Mouse (Mus musculus): ENCODE measurements at regions not wholly inside any gene's neighbourhood (a gene's known extent, or its start where the extent isn't known, plus 50 kb on each side); places are given as distances from the start of the nearest gene placed in this dataset.

GRCm38 (mm10) chr8:10747150-10747549 lies 261.1 kb downstream of the Irs2 start:
- ATAC-seq (ENCODE audit: insufficient read depth) (no peak), DNase-seq (ENCODE audit: low read depth in 3 of 3, low spot score in 3 of 3) (no peak)
- H3K27ac ChIP-seq = no peak overlapping the region
- H3K4me1 ChIP-seq (replicated peaks; ENCODE audit: control insufficient read depth in 2 of 2, insufficient read depth in 2 of 2, low read length in 1 of 2) = no peaks in the 10 kb centered on the region
- no peaks in the 10 kb centered on the region for H3K36me3 ChIP-seq (replicated peaks; ENCODE audit: control insufficient read depth, insufficient read depth, low read depth)
- no peaks in the 10 kb centered on the region for H3K27me3 ChIP-seq (ENCODE audit: control insufficient read depth, insufficient read depth, low read length)
- no peak overlapping the region for H3K9ac ChIP-seq (replicated peaks)
- no peak overlapping the region for H3K4me2 ChIP-seq (ENCODE audit: low read depth)
- H3K9me3 ChIP-seq (ENCODE audit: control insufficient read depth, low read length) = no peaks in the 10 kb centered on the region
- TF ChIP-seq CTCF (IDR thresholded peaks at IDR 0.05; ENCODE audit: low read depth) (no peak), EP300 (IDR thresholded peaks at IDR 0.05; ENCODE audit: low read depth) (no peak)
- 50% methylated on average over 2 of the region's 2 CpGs for WGBS (ENCODE audit: insufficient replicate concordance)
- no peak overlapping the region for H3K4me3 ChIP-seq (ENCODE audit: insufficient read depth in 1 of 2, low read depth in 2 of 2, low read length in 2 of 2)

GRCm38 (mm10) chr8:10743241-10743640 lies 265.0 kb downstream of the Irs2 start:
- Histone ChIP-seq H3K27me3 (ENCODE audit: control insufficient read depth, insufficient read depth, low read length) (no peaks in the 10 kb centered on the region), H3K4me3 (ENCODE audit: insufficient read depth in 1 of 2, low read depth in 2 of 2, low read length in 2 of 2) (no peak overlapping the region), H3K4me1 (replicated peaks; ENCODE audit: control insufficient read depth in 2 of 2, insufficient read depth in 2 of 2, low read length in 1 of 2) (no peaks in the 10 kb centered on the region), H3K9me3 (ENCODE audit: control insufficient read depth, low read length) (no peaks in the 10 kb centered on the region), H3K9ac (replicated peaks) (no peak overlapping the region), H3K4me2 (ENCODE audit: low read depth) (no peak overlapping the region), H3K36me3 (replicated peaks; ENCODE audit: control insufficient read depth, insufficient read depth, low read depth) (no peaks in the 10 kb centered on the region), H3K27ac (no peak overlapping the region)
- WGBS (ENCODE audit: insufficient replicate concordance) = 63% methylated on average over 6 of the region's 6 CpGs
- ATAC-seq (ENCODE audit: insufficient read depth) (no peak), DNase-seq (ENCODE audit: low read depth in 3 of 3, low spot score in 3 of 3) (no peak)
- TF ChIP-seq EP300 (IDR thresholded peaks at IDR 0.05; ENCODE audit: low read depth) (no peak), CTCF (IDR thresholded peaks at IDR 0.05; ENCODE audit: low read depth) (no peak)

DNA sequence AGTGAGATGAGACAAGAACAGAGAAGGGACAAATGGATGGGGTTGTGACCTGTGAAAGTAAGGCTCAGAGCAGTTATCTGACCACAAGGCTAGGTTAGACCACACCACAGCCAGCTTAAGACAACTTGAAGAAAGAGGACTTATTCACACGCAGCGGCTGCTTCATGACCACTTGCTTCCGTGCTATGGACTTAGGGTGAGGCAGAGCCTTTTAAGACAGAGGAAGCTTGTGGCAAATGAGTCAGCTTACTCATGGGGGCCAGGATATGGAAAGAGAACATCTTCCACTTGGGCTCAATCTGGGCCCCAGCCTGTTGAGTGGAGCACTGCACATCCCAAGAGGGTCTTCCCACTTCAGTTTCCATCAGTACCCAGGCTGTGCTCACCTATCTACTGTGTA lies 267.4 kb downstream of the Irs2 start:
- no peak overlapping the region for H3K4me3 ChIP-seq (ENCODE audit: insufficient read depth in 1 of 2, low read depth in 2 of 2, low read length in 2 of 2)
- no peak overlapping the region for H3K9ac ChIP-seq (replicated peaks)
- no peak for DNase-seq (ENCODE audit: low read depth in 3 of 3, low spot score in 3 of 3)
- no peaks in the 10 kb centered on the region for H3K36me3 ChIP-seq (replicated peaks; ENCODE audit: control insufficient read depth, insufficient read depth, low read depth)
- no peak for TF ChIP-seq EP300 (IDR thresholded peaks at IDR 0.05; ENCODE audit: low read depth)
- TF ChIP-seq CTCF (IDR thresholded peaks at IDR 0.05; ENCODE audit: low read depth) = no peak
- H3K27ac ChIP-seq = no peak overlapping the region
- H3K9me3 ChIP-seq (ENCODE audit: control insufficient read depth, low read length) = no peaks in the 10 kb centered on the region
- ATAC-seq (ENCODE audit: insufficient read depth) = no peak
- WGBS (ENCODE audit: insufficient replicate concordance) = 32% methylated on average over 3 of the region's 3 CpGs
- H3K4me2 ChIP-seq (ENCODE audit: low read depth) = no peak overlapping the region
- H3K27me3 ChIP-seq (ENCODE audit: control insufficient read depth, insufficient read depth, low read length) = no peaks in the 10 kb centered on the region
- no peaks in the 10 kb centered on the region for H3K4me1 ChIP-seq (replicated peaks; ENCODE audit: control insufficient read depth in 2 of 2, insufficient read depth in 2 of 2, low read length in 1 of 2)

- no peaks in the 10 kb centered on the region for H3K4me1 ChIP-seq (replicated peaks; ENCODE audit: control insufficient read depth in 2 of 2, insufficient read depth in 2 of 2, low read length in 1 of 2)
- H3K4me3 ChIP-seq (ENCODE audit: insufficient read depth in 1 of 2, low read depth in 2 of 2, low read length in 2 of 2) = no peak overlapping the region
- TF ChIP-seq EP300 (IDR thresholded peaks at IDR 0.05; ENCODE audit: low read depth) (no peak), CTCF (IDR thresholded peaks at IDR 0.05; ENCODE audit: low read depth) (no peak)
- 56% methylated on average over 11 of the region's 11 CpGs for WGBS (ENCODE audit: insufficient replicate concordance)
- H3K36me3 ChIP-seq (replicated peaks; ENCODE audit: control insufficient read depth, insufficient read depth, low read depth) = no peaks in the 10 kb centered on the region
- no peak overlapping the region for H3K27ac ChIP-seq
- H3K9me3 ChIP-seq (ENCODE audit: control insufficient read depth, low read length) = no peaks in the 10 kb centered on the region
- no peak for ATAC-seq (ENCODE audit: insufficient read depth)
- H3K9ac ChIP-seq (replicated peaks) = no peak overlapping the region
- no peaks in the 10 kb centered on the region for H3K27me3 ChIP-seq (ENCODE audit: control insufficient read depth, insufficient read depth, low read length)
- no peak overlapping the region for H3K4me2 ChIP-seq (ENCODE audit: low read depth)
- no peak for DNase-seq (ENCODE audit: low read depth in 3 of 3, low spot score in 3 of 3)
Observed at GRCm38 (mm10) chr8:10738486-10739081, 269.7 kb downstream of the Irs2 start.

DNA sequence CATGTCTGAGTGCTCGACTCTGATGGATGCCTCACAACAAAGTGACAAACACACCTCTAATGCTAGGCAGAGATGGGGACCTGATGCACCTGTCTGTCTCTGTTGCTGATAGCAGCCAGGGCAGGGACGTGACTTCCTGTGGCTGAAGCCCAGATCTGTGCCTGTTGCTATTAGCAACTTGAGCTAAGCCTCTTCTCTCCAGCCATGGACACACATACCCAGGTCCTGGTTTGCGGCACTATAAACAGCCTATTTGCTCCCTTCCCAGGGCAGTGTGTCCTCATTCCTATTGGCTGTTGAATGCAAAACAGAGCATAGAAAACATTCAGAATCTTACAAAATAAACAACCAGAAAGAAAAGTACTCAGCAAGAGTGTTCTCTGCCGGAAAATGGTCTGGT lies 273.5 kb downstream of the Irs2 start:
- TF ChIP-seq EP300 (IDR thresholded peaks at IDR 0.05; ENCODE audit: low read depth) (no peak), CTCF (IDR thresholded peaks at IDR 0.05; ENCODE audit: low read depth) (no peak)
- DNase-seq (ENCODE audit: low read depth in 3 of 3, low spot score in 3 of 3) (no peak), ATAC-seq (ENCODE audit: insufficient read depth) (no peak)
- H3K9ac ChIP-seq (replicated peaks) = no peak overlapping the region
- WGBS (ENCODE audit: insufficient replicate concordance) = 46% methylated on average over 4 of the region's 4 CpGs
- H3K4me2 ChIP-seq (ENCODE audit: low read depth) = no peak overlapping the region
- no peaks in the 10 kb centered on the region for H3K4me1 ChIP-seq (replicated peaks; ENCODE audit: control insufficient read depth in 2 of 2, insufficient read depth in 2 of 2, low read length in 1 of 2)
- H3K4me3 ChIP-seq (ENCODE audit: insufficient read depth in 1 of 2, low read depth in 2 of 2, low read length in 2 of 2) = no peak overlapping the region
- no peak overlapping the region for H3K27ac ChIP-seq
- no peaks in the 10 kb centered on the region for H3K36me3 ChIP-seq (replicated peaks; ENCODE audit: control insufficient read depth, insufficient read depth, low read depth)
- no peaks in the 10 kb centered on the region for H3K9me3 ChIP-seq (ENCODE audit: control insufficient read depth, low read length)
- no peaks in the 10 kb centered on the region for H3K27me3 ChIP-seq (ENCODE audit: control insufficient read depth, insufficient read depth, low read length)
